Mouse (Mus musculus) brain, embryonic 14.5 days (tissue): ENCODE measurements around the gene Dact2.

Source experiments
- CTCF ChIP-seq: fragments of 200-500 bp; IDR thresholded peaks from 2 replicates; pipeline ENCODE4 v1.5.1; 2012; ENCODE audit warnings: inconsistent platforms, mild to moderate bottlenecking, moderate library complexity, borderline replicate concordance; ENCODE audit not compliant: insufficient read depth, insufficient read length; ENCODE audit errors: extremely low read depth
- POLR2A ChIP-seq: fragments of 200-500 bp; IDR thresholded peaks from 2 replicates; pipeline ENCODE4 v1.6.1; 2012; ENCODE audit warnings: mild to moderate bottlenecking, inconsistent platforms, borderline replicate concordance; ENCODE audit not compliant: poor library complexity, insufficient read depth, insufficient read length, severe bottlenecking; ENCODE audit errors: extremely low read depth

- TF ChIP-seq CTCF (no peak), POLR2A (no peak)
Measured at GRCm38 (mm10) chr17:14199621-14200020, 4.5 kb downstream of the Dact2 start.
